10 mouse cellular contexts compared by ENCODE assay signal in genomic region chr8:12397346-12397925, GRCm38 (mm10). TPM values are rescaled to one million over a fixed set of nuclear protein-coding genes. Genes with fewer than 3 reads are reported as not detected.
DNase-seq lines count a peak whose midpoint lies in the region; ATAC-seq lines count a peak whose summit lies in the region.
"Had no signal": no experiment of that assay in that cellular context is flagged by ENCODE, and none has a peak within 500 bp of the region (broad histone marks: within the 10 kb centered on the region; RNA-seq: fewer than 3 reads in every experiment).

No protein-coding gene starts in this region.

- no peak for ATAC-seq in kidney, embryonic 15.5 days (replicated peaks; ENCODE audit: low FRiP score)
- ATAC-seq in hindbrain, embryonic 13.5 days (ENCODE audit: low FRiP score): no peak
- ATAC-seq in midbrain, embryonic 16.5 days: no peak
- no peak for ATAC-seq in granulocyte monocyte progenitor cell, adult 5-6 weeks (replicated peaks; ENCODE audit: poor library complexity, severe bottlenecking)
- no peak for ATAC-seq in activated CD4-positive, CD25-positive, alpha-beta regulatory T cell, adult 4 months

- H3K9me3 ChIP-seq in kidney, embryonic 15.5 days (replicated peaks): no peaks in the 10 kb centered on the region
- H3K9me3 ChIP-seq in hindbrain, embryonic 13.5 days: no peaks in the 10 kb centered on the region
- no peaks in the 10 kb centered on the region for H3K9me3 ChIP-seq in midbrain, embryonic 16.5 days (replicated peaks; ENCODE audit: control insufficient read depth, low read length, poor library complexity, severe bottlenecking)

- no peaks in the 10 kb centered on the region for H3K36me3 ChIP-seq in kidney, embryonic 15.5 days
- H3K36me3 ChIP-seq in hindbrain, embryonic 13.5 days: no peaks in the 10 kb centered on the region
- no peaks in the 10 kb centered on the region for H3K36me3 ChIP-seq in midbrain, embryonic 16.5 days (ENCODE audit: control insufficient read depth, insufficient read depth, low read length)
- H3K36me3 ChIP-seq: G1E had no signal

- peaks cover 42% of the 10 kb centered on the region for H3K4me1 ChIP-seq in kidney, embryonic 15.5 days
- peaks cover 46% of the 10 kb centered on the region for H3K4me1 ChIP-seq in hindbrain, embryonic 13.5 days (replicated peaks)
- peaks cover 7% of the 10 kb centered on the region for H3K4me1 ChIP-seq in midbrain, embryonic 16.5 days (ENCODE audit: control insufficient read depth, insufficient read depth, low read length)

- peak overlapping the region; percentile 55 for H3K4me2 ChIP-seq in kidney, embryonic 15.5 days
- peak overlapping the region; percentile 55 for H3K4me2 ChIP-seq in hindbrain, embryonic 13.5 days
- H3K4me2 ChIP-seq in midbrain, embryonic 16.5 days (ENCODE audit: low read length): peak overlapping the region; percentile 61

- WGBS in kidney, embryonic 15.5 days: under 1% methylated on average over 59 of the region's 59 CpGs
- under 1% methylated on average over 59 of the region's 59 CpGs for WGBS in hindbrain, embryonic 13.5 days
- WGBS in midbrain, embryonic 16.5 days: 0% methylated on average over 58 of the region's 59 CpGs

- no peak overlapping the region for H3K27ac ChIP-seq in kidney, embryonic 15.5 days
- H3K27ac ChIP-seq in hindbrain, embryonic 13.5 days: peak overlapping the region; percentile 88
- peak overlapping the region; percentile 73 for H3K27ac ChIP-seq in midbrain, embryonic 16.5 days (ENCODE audit: low read length)

- peaks cover 98% of the 10 kb centered on the region for H3K27me3 ChIP-seq in kidney, embryonic 15.5 days
- peaks cover 88% of the 10 kb centered on the region for H3K27me3 ChIP-seq in hindbrain, embryonic 13.5 days
- peaks cover 21% of the 10 kb centered on the region for H3K27me3 ChIP-seq in midbrain, embryonic 16.5 days (ENCODE audit: control insufficient read depth, insufficient read depth, low read depth, low read length)

- peak overlapping the region; percentile 36 for H3K4me3 ChIP-seq in kidney, embryonic 15.5 days (replicated peaks)
- H3K4me3 ChIP-seq in hindbrain, embryonic 13.5 days: peak overlapping the region; percentile 53
- H3K4me3 ChIP-seq in midbrain, embryonic 16.5 days (ENCODE audit: low read depth, low read length): peak overlapping the region; percentile 48

- no peak overlapping the region for H3K9ac ChIP-seq in kidney, embryonic 15.5 days
- H3K9ac ChIP-seq in hindbrain, embryonic 13.5 days: peak overlapping the region; percentile 83
- H3K9ac ChIP-seq in midbrain, embryonic 16.5 days (ENCODE audit: low read depth, low read length): peak overlapping the region; percentile 66

- DNase-seq in kidney, postnatal 10 days: no peak
- peak; percentile 52 for DNase-seq in embryo, embryonic 9.5 days (ENCODE audit: extremely low spot score)
- DNase-seq in cerebellum, adult 18-20 months: no peak
- DNase-seq: kidney, adult 9 months had no signal

RNA-seq across cellular contexts. Expression of gene Sox1, which starts 2.3 kb away (rescaled TPM):
- polyA plus RNA-seq in kidney, embryonic 15.5 days (2015; fragmentation: Nextera tagmentation; extraction: Ambion mirVana): not detected in 2 replicates
- 2.0 and 2.4 TPM in 2 replicates for polyA plus RNA-seq in hindbrain, embryonic 13.5 days (2015; fragmentation: Nextera tagmentation; extraction: Ambion mirVana)
- polyA plus RNA-seq in midbrain, embryonic 16.5 days (2015; fragmentation: Nextera tagmentation; extraction: Ambion mirVana): 1.6 and 2.2 TPM in 2 replicates
- total RNA-seq in granulocyte monocyte progenitor cell, adult 5-6 weeks (2014; fragmentation: Nextera tagmentation): not detected in 2 replicates
- total RNA-seq in granulocyte monocyte progenitor cell, adult 5-6 weeks (2017): not detected in 2 replicates
- polyA plus RNA-seq in activated CD4-positive, CD25-positive, alpha-beta regulatory T cell, adult 4 months (2017; shearing (Covaris generic)): not detected
- polyA plus RNA-seq: G1E had no signal
